Mouse (Mus musculus): ENCODE measurements around the gene Trio.

DNA sequence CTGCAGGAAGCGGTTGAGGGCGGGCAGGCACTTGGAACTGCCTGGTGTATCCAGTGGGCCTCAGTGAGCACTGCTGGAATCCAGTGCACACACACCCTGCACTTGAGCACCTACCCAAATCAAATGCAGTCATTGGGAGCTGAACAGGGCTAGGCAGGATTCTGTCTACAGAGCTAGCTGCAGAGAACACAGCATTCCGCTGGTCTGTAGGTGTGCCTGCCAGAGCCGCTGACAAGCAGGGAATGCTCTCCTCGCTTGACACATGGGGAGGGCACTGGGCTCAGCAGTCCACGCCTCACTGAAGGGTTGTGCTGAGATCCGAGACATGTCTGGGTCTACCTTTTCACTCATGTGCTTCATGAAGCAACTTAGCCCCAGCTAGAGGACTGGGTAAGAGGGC is 285.6 kb downstream of the Trio start:
- no peak for TF ChIP-seq CTCF (IDR thresholded peaks at IDR 0.05; ENCODE audit: low read depth)
- TF ChIP-seq EP300 (optimal IDR thresholded peaks at IDR 0.05), result no peak

Data from stomach, postnatal 0 days (tissue).